Mouse (Mus musculus): ENCODE data around the gene Ube3c. TPM values are rescaled to one million over a fixed set of nuclear protein-coding genes. Genes with fewer than 3 reads are reported as not detected.

The Ube3c gene
- total and polyA plus RNA-seq, 2 experiments from 2014 or later, result 17.0 to 43.2 TPM

DNA sequence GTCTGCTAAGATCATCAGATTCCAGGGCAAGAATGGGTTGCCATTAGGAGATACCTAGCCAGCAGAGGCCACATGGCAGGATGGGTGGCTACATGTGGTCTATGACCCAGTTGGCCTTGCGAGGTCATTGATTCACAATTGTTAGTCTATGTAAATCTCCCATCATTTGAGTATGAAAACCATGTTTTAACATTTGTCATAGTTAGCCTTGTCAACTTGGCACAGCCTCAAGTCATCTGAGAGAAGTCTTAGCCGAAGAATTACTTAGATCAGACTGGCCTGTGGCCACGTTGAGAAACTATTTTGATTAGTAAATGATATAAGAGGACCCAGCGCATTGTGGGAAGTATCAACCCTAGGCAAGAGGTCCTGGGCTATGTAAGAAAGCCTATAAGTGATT lies 138.2 kb downstream of the Ube3c start:
- TF ChIP-seq CTCF (IDR thresholded peaks at IDR 0.05; ENCODE audit: low read depth), result no peak
- ATAC-seq (ENCODE audit: insufficient read depth, low read depth), result no peak
- no peak for DNase-seq (ENCODE audit: low spot score)
- H3K4me3 ChIP-seq (ENCODE audit: low read depth, low read length), result no peak overlapping the region
- no peaks in the 10 kb centered on the region for H3K27me3 ChIP-seq (ENCODE audit: control insufficient read depth, insufficient read depth, low read length)
- H3K36me3 ChIP-seq (replicated peaks; ENCODE audit: control insufficient read depth, insufficient read depth, low read length), result no peaks in the 10 kb centered on the region
- H3K27ac ChIP-seq (ENCODE audit: low read depth), result no peak overlapping the region
- H3K9me3 ChIP-seq (replicated peaks; ENCODE audit: control insufficient read depth, low read length), result no peaks in the 10 kb centered on the region
- H3K4me1 ChIP-seq (ENCODE audit: control insufficient read depth, insufficient read depth), result no peaks in the 10 kb centered on the region
- WGBS, result 79% methylated on average over 4 of the region's 4 CpGs
- H3K9ac ChIP-seq (replicated peaks; ENCODE audit: low read depth, low read length), result no peak overlapping the region
- no peak overlapping the region for H3K4me2 ChIP-seq (ENCODE audit: low read depth, low read length)

DNA sequence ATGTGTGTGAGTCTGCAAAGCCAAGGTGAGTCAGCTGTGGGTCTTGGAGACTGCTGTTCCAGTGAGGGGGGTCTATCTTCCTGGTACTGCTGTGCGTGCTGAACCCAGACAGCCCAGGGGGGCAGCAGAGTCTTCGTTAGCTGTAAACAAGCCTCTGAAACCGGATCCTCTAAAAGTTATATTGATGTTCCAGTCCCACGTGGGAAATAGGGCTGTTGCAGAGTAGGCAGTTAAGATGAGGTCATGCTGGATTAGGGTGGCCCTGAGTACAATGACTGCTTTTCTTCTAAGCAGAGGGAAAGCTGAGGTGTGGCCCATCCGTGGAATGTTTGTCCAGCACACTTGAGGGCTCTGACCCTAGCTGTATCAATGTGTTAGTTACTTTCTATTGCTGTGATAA lies 139.2 kb downstream of the Ube3c start:
- Histone ChIP-seq H3K27ac (ENCODE audit: low read depth) (no peak overlapping the region), H3K9me3 (replicated peaks; ENCODE audit: control insufficient read depth, low read length) (no peaks in the 10 kb centered on the region), H3K4me3 (ENCODE audit: low read depth, low read length) (no peak overlapping the region), H3K4me1 (ENCODE audit: control insufficient read depth, insufficient read depth) (no peaks in the 10 kb centered on the region), H3K36me3 (replicated peaks; ENCODE audit: control insufficient read depth, insufficient read depth, low read length) (no peaks in the 10 kb centered on the region), H3K9ac (replicated peaks; ENCODE audit: low read depth, low read length) (no peak overlapping the region), H3K4me2 (ENCODE audit: low read depth, low read length) (no peak overlapping the region), H3K27me3 (ENCODE audit: control insufficient read depth, insufficient read depth, low read length) (no peaks in the 10 kb centered on the region)
- DNase-seq (ENCODE audit: low spot score), result no peak
- ATAC-seq (ENCODE audit: insufficient read depth, low read depth), result no peak
- TF ChIP-seq EP300 (IDR thresholded peaks at IDR 0.05; ENCODE audit: low read depth) (no peak), CTCF (IDR thresholded peaks at IDR 0.05; ENCODE audit: low read depth) (no peak)
- 23% methylated on average over 5 of the region's 5 CpGs for WGBS

DNA sequence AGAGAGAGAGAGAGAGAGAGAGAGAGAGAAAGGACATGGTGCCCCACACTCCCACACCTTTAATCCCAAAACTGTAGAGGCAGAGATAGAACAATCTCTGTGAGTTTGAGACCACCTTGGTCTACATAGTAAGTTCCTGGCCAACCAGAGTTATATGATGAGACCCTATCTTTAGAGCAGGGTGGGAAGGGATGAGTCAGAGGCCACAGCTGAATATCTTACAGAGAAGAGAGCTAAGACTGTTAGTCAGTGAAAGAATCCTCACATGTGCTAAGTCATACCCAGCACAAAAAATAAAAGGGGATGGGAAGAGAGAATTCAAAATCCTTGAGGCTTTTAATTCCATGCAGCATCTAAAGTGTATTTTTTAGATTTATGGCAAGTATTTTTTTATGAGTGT lies 142.6 kb downstream of the Ube3c start:
- Histone ChIP-seq H3K4me1 (ENCODE audit: control insufficient read depth, insufficient read depth) (no peaks in the 10 kb centered on the region), H3K27ac (ENCODE audit: low read depth) (no peak overlapping the region), H3K9me3 (replicated peaks; ENCODE audit: control insufficient read depth, low read length) (no peaks in the 10 kb centered on the region), H3K27me3 (ENCODE audit: control insufficient read depth, insufficient read depth, low read length) (no peaks in the 10 kb centered on the region), H3K9ac (replicated peaks; ENCODE audit: low read depth, low read length) (no peak overlapping the region), H3K4me2 (ENCODE audit: low read depth, low read length) (no peak overlapping the region), H3K36me3 (replicated peaks; ENCODE audit: control insufficient read depth, insufficient read depth, low read length) (no peaks in the 10 kb centered on the region), H3K4me3 (ENCODE audit: low read depth, low read length) (no peak overlapping the region)
- DNase-seq (ENCODE audit: low spot score) (no peak), ATAC-seq (ENCODE audit: insufficient read depth, low read depth) (no peak)
- TF ChIP-seq EP300 (IDR thresholded peaks at IDR 0.05; ENCODE audit: low read depth), result no peak
- no peak for TF ChIP-seq CTCF (IDR thresholded peaks at IDR 0.05; ENCODE audit: low read depth)

DNA sequence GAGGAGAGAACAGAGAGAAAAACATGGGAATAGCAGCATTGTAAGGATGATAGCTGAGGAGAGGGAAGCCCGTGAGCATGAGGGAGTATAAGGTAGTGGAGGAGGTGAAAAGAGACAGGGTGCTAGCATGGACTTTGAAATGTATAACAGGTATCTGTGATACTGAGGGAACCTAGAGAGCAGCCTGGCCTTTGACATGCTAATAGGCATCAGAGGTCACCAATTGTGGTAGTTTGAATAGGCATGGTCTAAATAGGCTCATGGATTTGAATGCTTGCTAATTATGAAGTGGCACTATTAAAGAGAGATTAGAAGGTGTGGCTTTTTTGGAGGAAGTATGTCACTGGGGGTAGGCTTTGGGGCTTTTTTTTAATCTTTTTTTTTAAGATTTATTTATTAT lies 143.9 kb downstream of the Ube3c start:
- H3K4me3 ChIP-seq (ENCODE audit: low read depth, low read length), result no peak overlapping the region
- ATAC-seq (ENCODE audit: insufficient read depth, low read depth), result no peak
- no peak for DNase-seq (ENCODE audit: low spot score)
- no peaks in the 10 kb centered on the region for H3K4me1 ChIP-seq (ENCODE audit: control insufficient read depth, insufficient read depth)
- H3K9me3 ChIP-seq (replicated peaks; ENCODE audit: control insufficient read depth, low read length), result no peaks in the 10 kb centered on the region
- TF ChIP-seq CTCF (IDR thresholded peaks at IDR 0.05; ENCODE audit: low read depth) (no peak), EP300 (IDR thresholded peaks at IDR 0.05; ENCODE audit: low read depth) (no peak)
- no peak overlapping the region for H3K9ac ChIP-seq (replicated peaks; ENCODE audit: low read depth, low read length)
- no peaks in the 10 kb centered on the region for H3K36me3 ChIP-seq (replicated peaks; ENCODE audit: control insufficient read depth, insufficient read depth, low read length)
- no peak overlapping the region for H3K27ac ChIP-seq (ENCODE audit: low read depth)
- WGBS, result 55% methylated on average over 1 of the region's 1 CpGs
- no peaks in the 10 kb centered on the region for H3K27me3 ChIP-seq (ENCODE audit: control insufficient read depth, insufficient read depth, low read length)
- H3K4me2 ChIP-seq (ENCODE audit: low read depth, low read length), result no peak overlapping the region

DNA sequence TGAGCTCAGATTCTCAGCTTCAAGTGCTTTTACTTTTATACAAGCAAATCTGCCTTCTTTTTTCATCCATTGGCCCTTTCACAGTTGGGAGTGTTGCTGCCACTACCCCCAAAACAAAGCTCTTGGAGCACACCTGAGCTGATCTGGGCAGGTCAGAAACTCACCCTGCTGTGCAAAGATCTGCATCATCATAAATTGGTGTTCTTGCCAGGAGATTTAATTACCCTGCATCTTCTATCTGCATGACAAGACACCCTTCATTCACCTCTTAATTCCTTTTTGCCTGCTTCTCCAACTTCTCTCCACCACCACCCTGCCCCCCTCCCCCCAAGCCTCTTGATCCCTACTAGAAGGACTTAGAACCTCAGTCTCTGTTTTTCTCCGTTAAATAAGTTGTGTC lies 152.1 kb downstream of the Ube3c start:
- Histone ChIP-seq H3K36me3 (replicated peaks; ENCODE audit: control insufficient read depth, insufficient read depth, low read length) (no peaks in the 10 kb centered on the region), H3K27me3 (ENCODE audit: control insufficient read depth, insufficient read depth, low read length) (no peaks in the 10 kb centered on the region), H3K9me3 (replicated peaks; ENCODE audit: control insufficient read depth, low read length) (no peaks in the 10 kb centered on the region), H3K4me2 (ENCODE audit: low read depth, low read length) (no peak overlapping the region), H3K9ac (replicated peaks; ENCODE audit: low read depth, low read length) (no peak overlapping the region), H3K4me3 (ENCODE audit: low read depth, low read length) (no peak overlapping the region), H3K4me1 (ENCODE audit: control insufficient read depth, insufficient read depth) (no peaks in the 10 kb centered on the region), H3K27ac (ENCODE audit: low read depth) (no peak overlapping the region)
- ATAC-seq (ENCODE audit: insufficient read depth, low read depth), result no peak
- WGBS, result 26% methylated on average over 1 of the region's 1 CpGs
- no peak for DNase-seq (ENCODE audit: low spot score)
- TF ChIP-seq CTCF (IDR thresholded peaks at IDR 0.05; ENCODE audit: low read depth), result no peak
- no peak for TF ChIP-seq EP300 (IDR thresholded peaks at IDR 0.05; ENCODE audit: low read depth)

DNA sequence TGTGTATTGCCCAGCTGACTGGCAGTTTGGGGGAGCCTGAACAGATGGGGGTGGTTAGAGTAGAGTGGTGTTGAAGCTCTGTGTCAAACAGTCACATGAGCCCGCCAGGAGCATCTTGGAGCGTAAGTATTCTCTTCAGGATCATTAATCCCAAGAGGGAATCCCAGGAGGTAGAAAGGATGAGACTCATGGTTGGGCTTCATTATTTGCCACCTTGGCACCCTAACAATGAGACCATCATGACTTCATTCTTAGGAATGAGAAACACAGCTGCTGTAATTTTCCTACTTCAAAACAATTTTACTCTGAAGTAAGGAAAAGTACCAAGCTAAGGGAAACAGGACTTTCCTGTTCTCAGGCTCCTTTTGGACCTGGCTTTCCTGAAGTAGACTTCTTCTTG lies 156.3 kb downstream of the Ube3c start:
- DNase-seq (ENCODE audit: low spot score) (no peak), ATAC-seq (ENCODE audit: insufficient read depth, low read depth) (no peak)
- Histone ChIP-seq H3K27ac (ENCODE audit: low read depth) (no peak overlapping the region), H3K4me1 (ENCODE audit: control insufficient read depth, insufficient read depth) (no peaks in the 10 kb centered on the region), H3K27me3 (ENCODE audit: control insufficient read depth, insufficient read depth, low read length) (no peaks in the 10 kb centered on the region), H3K9me3 (replicated peaks; ENCODE audit: control insufficient read depth, low read length) (no peaks in the 10 kb centered on the region), H3K4me2 (ENCODE audit: low read depth, low read length) (no peak overlapping the region), H3K4me3 (ENCODE audit: low read depth, low read length) (no peak overlapping the region), H3K9ac (replicated peaks; ENCODE audit: low read depth, low read length) (no peak overlapping the region), H3K36me3 (replicated peaks; ENCODE audit: control insufficient read depth, insufficient read depth, low read length) (no peaks in the 10 kb centered on the region)
- TF ChIP-seq EP300 (IDR thresholded peaks at IDR 0.05; ENCODE audit: low read depth) (no peak), CTCF (IDR thresholded peaks at IDR 0.05; ENCODE audit: low read depth) (no peak)
- 73% methylated on average over 2 of the region's 2 CpGs for WGBS

Other genes with a start within 250 kb of the Ube3c start
- 18.2 and 28.4 TPM in 2 replicates for gene Lmbr1, start 190.9 kb upstream of the Ube3c start, total RNA-seq (2014; rRNA removed; ENCODE audit: low replicate concordance)
- gene Lmbr1, start 190.9 kb upstream of the Ube3c start, polyA plus RNA-seq (2015; fragmentation: Nextera tagmentation; extraction: Ambion mirVana), result 16.9 and 17.3 TPM in 2 replicates
- gene Nom1, start 134.6 kb upstream of the Ube3c start, total RNA-seq (2014; rRNA removed; ENCODE audit: low replicate concordance), result 3.0 and 19.9 TPM in 2 replicates
- gene Nom1, start 134.6 kb upstream of the Ube3c start, polyA plus RNA-seq (2015; fragmentation: Nextera tagmentation; extraction: Ambion mirVana), result 11.0 and 12.4 TPM in 2 replicates
- gene Mnx1, start 90.8 kb upstream of the Ube3c start, total RNA-seq (2014; rRNA removed; ENCODE audit: low replicate concordance), result not detected in 2 replicates
- gene Mnx1, start 90.8 kb upstream of the Ube3c start, polyA plus RNA-seq (2015; fragmentation: Nextera tagmentation; extraction: Ambion mirVana), result not detected in 2 replicates
- 37.2 and 42.0 TPM in 2 replicates for gene Dnajb6, start 166.4 kb downstream of the Ube3c start, total RNA-seq (2014; rRNA removed; ENCODE audit: low replicate concordance)
- gene Dnajb6, start 166.4 kb downstream of the Ube3c start, polyA plus RNA-seq (2015; fragmentation: Nextera tagmentation; extraction: Ambion mirVana), result 85.9 and 88.6 TPM in 2 replicates
- gene Gm5129, start 166.7 kb downstream of the Ube3c start, total RNA-seq (2014; rRNA removed; ENCODE audit: low replicate concordance), result not detected in 2 replicates
- not detected in 2 replicates for gene Gm5129, start 166.7 kb downstream of the Ube3c start, polyA plus RNA-seq (2015; fragmentation: Nextera tagmentation; extraction: Ambion mirVana)